Mouse (Mus musculus): ENCODE measurements around the gene Nfatc2ip.

DNA sequence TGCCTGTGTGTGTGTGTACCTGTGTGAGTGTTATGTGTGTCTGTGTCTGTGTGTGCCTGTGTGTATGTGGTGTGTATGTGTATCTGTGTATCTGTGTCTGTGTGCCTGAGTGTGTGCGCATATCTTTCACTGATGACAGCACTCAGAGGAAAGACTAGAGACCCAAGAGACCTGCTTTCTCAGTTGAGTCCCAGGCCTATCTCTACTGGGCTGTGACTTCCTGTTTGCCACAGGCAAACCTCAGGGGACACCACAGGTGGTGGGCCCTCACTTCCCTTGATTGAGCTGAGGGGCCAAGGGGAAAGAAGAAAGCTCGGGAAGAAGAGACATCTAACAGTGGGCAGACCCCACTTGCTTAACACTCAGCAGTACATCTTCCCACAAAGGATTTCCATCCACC is 20.1 kb upstream of the Nfatc2ip start:
- TF ChIP-seq EP300 (IDR thresholded peaks at IDR 0.05; ENCODE audit: low read depth) (no peak), CTCF (IDR thresholded peaks at IDR 0.05; ENCODE audit: low read depth) (no peak)

Data from liver, embryonic 14.5 days (tissue).